Mouse (Mus musculus): Measurements from ENCODE around the gene Serpina5.
"Not testable (repeated sequence)": the region's sequence is repeated elsewhere in the genome, so short reads cannot be mapped to it uniquely, and the experiment has no call there.

Serpina5 gene

DNA sequence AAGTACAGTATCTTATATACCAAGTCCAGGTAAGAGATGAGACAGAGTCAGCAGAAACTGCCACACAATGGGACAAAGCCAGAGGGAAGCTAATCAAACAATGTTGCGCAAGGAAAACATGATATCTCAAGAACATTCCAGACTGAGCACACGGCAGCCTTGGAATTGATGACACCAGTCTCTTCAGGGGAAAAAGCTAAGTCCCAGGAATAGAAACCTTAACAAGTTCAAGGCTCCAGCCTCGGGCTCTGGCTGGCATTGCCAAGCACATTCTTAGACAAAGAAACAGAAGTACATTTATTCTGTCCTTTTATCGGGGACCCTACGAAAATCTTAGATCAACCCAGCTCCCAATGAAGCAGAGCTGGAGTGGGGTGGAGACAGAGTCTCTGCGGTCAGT, at the start of gene Serpina5:
Serpina5 (plus strand) TSS at position 346 of the 400 bp plus-strand sequence.
- DNase-seq (ENCODE audit: low read depth, low spot score) = no peak

DNA sequence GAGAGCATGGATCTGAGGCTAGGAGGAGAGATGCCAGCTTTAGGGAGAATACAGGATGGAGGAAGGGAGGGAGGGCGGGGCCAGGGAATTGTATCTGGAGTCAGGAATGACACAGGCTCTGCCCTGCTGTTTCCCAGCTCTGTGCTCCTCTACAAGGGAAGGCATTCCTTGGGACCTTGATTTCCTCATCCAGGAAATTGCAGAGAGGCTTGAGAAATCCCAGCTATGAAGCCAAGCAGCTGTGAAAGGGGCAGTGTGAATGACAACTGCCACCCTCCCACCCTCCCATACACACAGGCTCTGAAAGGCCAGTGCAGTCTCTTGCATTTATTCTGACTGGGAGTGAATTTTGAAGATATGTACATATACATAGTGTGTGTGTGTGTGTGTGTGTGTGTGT, 46.9 kb upstream of the Serpina5 start:
- DNase-seq (ENCODE audit: low read depth, low spot score) = no peak

DNA sequence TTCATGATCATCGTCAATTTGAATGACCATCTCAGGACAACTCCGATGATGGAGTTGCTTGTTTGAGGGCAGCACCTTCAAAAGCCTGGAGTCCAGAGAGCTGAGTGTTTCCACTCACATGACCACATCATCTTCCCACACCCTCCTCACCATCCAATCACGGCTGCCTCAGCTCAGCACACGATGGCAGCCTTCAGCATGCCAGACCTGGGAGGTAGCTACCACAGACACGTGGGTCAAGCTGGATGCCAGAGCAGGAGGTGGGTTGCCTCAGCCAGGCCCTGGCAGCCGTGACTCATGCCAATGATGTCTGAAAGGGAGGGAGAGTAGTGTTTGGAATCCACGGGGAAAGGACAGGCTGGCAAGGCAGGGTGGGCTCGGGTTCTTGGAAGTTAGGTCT, 45.2 kb upstream of the Serpina5 start:
- DNase-seq (ENCODE audit: low read depth, low spot score) = no peak

DNA sequence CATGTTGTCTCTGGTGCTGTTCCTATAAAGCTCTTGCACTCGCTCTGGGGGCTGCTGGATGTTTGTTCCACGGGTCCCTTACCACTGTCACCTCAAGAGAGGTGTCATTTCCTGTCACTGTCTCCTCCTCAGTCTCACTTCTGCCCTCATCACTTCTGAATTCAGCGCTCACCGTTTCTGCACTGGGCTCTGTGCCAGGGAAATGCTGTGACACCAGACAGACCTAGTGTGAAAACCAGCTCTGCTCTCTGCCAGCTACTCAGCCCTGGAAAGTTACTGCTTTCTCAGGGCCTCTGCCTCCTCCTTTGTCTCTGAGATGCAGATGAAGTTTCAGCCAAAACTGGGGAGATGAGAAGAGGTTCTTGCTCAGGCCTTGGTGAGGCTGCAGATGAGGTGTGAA, 43.9 kb upstream of the Serpina5 start:
- no peak for DNase-seq (ENCODE audit: low read depth, low spot score)

DNA sequence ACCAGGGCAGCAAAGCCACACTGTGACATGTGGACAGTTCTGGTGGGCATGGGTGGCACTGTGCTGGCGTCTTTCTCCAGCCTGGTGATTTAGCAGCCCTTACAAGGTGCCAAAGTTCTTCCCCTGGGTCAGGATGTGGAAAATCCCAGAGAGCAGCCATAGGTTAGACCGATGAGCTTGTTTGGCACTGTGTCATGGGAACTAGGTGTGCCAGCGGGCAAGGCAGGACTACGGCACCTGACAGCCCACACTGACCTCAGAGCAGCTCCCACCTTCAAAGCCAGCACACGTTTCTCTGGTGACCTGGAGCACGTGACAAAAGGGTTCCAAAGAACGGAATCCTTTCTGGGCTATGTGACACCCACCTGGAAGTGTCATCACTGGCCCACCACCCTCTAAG, 43.4 kb upstream of the Serpina5 start:
- DNase-seq (ENCODE audit: low read depth, low spot score) = no peak

DNA sequence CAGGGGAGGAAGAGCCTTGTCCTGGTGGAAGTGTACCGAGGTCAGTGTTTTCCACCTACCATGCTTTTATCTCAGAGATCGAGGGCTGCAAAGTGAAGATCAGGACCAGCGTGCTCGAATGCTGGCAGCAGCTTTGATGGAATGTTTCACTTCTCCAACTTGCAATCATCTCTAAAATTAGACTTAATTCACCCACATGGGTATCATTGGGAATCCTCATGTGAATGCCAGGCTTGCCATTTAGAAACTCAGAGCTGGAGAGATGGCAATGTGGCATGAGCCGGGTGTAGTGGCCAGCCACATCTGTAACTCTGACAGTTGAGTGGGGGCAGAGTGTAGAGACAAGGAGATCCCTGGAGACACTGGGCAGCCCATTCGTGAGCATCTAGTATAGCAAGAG, 40.8 kb upstream of the Serpina5 start:
- DNase-seq (ENCODE audit: low read depth, low spot score) = no peak

DNA sequence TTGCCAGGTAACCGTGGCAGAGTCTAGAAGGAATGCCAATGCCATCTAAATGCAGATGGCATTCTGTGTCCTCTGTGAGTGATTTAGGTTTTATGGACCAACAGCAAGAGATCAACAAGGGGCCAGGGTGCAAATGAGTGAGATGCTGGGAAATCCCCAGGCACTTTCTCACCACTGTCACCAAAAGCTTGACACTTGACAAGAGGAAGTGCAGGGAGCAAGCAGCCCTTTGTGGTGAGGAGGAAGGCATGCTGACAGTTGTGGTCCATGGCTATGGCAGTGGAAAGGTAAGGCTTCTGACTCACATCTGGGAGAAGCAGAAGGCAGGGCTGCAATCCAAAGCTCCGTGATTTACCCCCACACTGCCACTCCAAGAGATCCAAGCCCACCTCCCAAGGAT, 39.1 kb upstream of the Serpina5 start:
- DNase-seq (ENCODE audit: low read depth, low spot score) = no peak

DNA sequence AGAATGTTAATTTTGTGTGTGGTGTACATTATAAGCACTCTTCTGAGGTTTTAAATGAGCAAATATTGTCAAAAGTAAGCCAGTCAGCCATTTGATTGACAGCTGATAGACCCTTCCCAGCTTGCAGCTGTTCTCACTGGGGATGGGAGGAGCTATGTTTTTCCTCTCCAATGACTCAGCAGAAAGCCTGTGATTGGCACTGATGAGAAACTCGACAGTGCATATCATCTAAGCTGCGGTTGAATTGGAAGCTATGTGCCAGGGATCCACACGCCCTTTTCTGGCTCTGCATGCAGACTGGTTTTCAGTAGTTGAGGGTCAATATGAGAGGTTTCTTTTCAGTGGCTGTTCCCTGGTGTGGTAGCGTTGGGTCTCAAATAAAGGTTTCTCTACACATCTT, 36.4 kb upstream of the Serpina5 start:
- no peak for DNase-seq (ENCODE audit: low read depth, low spot score)

DNA sequence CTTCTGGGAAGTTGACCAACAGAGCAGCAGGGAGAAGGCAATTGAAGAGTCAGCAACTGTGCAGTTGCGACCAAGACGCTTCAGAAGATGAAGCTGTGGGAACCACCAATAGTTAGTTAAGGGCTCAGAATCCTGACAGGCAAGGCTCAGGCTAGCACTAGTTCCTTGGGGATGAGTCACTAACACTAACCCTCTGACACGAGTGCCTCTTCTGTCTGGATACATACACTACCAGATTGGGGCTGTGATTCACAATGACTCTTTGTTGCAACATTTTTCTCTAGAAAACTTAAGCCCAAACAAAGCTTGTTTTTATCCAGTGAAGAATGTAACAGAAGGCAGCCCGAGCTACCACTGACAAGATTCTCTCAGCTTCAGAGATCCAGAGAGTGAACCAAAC, 35.9 kb upstream of the Serpina5 start:
- DNase-seq (ENCODE audit: low read depth, low spot score) = no peak

DNA sequence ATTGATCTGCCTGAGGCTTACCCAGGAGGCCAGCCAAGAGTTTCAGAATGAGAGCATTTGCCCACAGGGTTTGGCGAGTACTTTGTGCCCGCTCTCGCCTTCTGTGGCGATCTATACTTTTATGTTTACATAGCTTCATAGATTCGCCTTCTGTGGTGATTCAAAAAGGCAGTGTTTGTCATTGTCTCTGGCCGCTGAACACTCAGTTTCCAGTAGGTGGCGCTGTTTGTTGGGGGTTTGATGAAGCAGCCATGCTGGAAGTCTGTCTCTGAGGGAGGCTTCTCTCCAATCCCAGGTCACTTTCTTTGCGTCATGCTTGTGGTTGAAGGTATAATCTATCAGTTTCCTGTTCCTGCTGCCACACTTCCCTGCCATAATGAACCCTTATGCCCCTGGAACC, 34.7 kb upstream of the Serpina5 start:
- DNase-seq (ENCODE audit: low read depth, low spot score) = no peak

DNA sequence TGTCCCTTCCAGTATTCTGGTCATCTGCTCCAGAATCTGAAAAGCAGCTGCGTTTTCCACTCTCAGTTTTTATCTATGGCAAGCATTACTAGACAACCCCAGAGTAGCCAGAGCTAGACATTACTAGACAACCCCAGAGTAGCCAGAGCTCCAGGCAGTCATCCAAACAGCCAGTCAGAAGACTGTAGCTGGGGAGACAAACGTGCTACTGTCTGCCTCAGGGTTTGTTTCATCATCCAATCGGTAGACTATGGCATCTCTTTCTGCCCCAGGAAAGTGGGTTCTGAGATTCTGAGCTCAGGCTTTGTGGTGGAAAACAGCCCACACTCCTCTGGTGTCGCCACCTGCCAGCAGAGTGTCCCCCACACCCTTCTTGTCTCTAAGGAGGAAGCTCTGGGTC, 33.4 kb upstream of the Serpina5 start:
- peak; percentile 42 for DNase-seq (ENCODE audit: low read depth, low spot score)

DNA sequence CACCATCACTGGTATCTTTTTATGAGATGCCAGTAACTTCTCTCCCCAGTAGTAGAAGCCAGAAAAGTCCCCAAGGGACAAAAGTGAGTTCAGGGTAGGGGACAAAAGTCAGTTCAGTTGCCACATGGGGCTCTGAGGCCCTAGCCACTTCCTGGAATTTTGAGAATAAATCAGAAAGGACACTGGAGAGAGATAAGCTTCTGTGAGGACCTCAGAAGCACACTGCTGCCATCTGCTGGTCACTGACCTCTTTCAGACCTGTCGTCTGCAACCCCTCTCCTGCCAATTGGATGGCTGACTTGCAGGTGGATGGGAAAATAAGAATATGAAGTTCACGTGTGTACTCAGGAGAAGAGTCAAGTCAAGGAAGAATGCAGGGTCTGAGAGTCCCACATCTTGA, 31.3 kb upstream of the Serpina5 start:
- peak; percentile 30 for DNase-seq (ENCODE audit: low read depth, low spot score)

DNA sequence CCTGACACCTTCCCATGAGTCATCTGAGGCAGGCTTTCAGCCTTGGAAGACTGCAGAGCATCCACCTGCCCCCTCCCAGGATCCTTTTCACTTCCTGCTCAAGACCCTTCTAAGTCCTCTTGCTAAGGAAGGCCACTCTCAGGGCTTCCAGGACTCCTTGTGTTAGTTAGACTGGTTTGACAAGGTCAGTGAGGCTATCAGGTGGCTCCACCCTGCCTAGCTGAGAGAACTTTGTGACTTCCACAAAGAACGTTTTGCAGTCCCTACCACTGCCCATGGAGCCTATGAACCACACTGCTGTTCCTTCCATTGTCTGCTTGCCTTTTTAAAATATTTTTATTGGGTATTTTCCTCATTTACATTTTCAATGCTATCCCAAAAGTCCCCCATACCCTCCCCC, 29.2 kb upstream of the Serpina5 start:
- no peak for DNase-seq (ENCODE audit: low read depth, low spot score)

DNA sequence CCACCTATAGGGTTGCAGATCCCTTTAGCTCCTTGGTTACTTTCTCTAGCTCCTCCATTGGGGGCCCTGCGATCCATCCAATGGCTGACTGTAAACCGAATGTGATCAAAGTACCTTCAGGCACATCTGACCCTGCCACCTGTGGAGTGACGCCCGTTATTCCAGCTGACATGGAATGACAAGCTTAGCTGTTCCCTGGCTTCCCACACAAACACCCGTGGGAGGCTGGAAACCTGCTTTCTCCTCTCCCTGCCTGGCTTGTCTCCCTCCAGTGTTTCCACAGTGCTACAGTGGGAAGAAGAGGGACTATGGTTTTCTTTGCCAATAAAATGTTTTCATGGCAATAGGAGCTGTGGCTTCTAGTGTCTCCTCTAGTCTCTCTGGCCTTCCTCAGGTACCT, 28.6 kb upstream of the Serpina5 start:
- no peak for DNase-seq (ENCODE audit: low read depth, low spot score)

DNA sequence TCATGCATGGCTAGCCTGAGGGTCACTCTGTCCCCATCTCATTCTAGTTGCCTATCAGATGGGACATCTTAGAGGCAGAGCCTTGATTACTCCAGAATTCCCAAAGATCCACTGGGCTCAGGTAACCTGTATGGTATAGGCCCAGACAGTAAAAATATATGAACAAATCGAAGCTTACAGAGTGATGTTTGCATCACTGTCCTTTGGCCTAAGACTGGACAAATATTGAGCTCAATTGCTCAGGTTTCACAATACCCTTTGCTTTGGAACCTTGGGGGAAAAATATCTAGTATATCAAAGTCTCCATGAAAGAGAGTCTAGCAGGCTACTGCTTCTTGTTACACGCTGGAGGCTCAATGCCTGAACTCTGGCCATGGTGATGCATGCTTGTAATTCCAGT, 10.8 kb upstream of the Serpina5 start:
- DNase-seq (ENCODE audit: low read depth, low spot score) = no peak

DNA sequence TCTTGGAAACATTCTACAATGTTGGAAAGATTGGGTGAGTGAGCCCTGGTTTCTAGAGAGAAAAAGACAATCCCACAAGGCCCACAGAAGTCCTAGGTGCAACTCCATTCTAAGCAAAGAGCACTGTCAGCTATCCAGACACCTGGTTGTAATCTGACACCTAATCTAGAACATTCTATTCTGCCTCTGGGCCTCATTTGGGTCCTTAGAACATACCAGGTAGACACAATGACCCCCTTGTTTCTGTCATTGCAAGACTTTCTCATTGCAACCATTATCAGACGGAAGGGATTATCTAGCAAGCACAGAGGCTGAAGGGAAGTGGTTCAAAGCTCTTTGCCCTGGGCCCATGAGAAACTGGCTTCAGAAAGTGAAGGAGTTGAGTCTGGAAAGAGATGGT, 9.6 kb upstream of the Serpina5 start:
- DNase-seq (ENCODE audit: low read depth, low spot score) = no peak

DNA sequence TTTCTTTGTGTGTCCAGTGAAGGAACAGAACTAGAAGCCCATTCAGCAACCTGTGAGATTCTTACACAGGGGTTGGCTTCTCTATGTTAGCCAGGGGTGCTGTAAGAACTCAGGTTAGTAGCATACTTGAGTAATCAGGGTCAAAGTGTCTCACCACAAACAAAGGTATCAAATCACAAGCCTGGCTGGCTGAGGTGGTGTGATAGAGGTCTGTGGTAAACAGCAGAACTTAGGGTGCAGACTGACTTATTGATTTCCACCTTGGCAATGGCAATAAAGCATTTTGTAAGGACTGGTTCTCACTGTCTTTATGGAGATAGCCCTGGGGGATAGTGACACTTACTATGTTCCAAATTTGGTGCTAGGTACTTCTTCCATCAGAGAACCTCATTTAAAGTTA, 4.9 kb downstream of the Serpina5 start:
- DNase-seq (ENCODE audit: low read depth, low spot score) = no peak

DNA sequence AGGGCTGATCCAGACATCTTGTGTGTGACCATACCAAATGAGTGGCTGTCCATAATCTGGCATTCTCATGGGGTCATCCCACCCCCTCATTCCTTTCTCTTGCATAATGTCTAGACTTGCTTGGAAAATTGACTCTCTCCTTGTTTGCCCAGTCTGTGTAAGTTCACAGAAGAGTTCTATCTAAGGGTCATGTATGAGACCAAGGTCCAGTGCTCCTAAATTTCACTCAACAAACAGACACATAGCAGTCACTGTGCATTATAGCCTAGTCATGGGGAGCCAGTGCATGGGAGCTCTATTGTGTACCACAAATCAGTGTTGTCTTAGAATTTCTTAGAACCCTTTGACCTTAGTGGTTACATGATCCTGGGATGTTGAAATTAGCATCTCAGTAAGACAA, 6.0 kb downstream of the Serpina5 start:
- no peak for DNase-seq (ENCODE audit: low read depth, low spot score)

DNA sequence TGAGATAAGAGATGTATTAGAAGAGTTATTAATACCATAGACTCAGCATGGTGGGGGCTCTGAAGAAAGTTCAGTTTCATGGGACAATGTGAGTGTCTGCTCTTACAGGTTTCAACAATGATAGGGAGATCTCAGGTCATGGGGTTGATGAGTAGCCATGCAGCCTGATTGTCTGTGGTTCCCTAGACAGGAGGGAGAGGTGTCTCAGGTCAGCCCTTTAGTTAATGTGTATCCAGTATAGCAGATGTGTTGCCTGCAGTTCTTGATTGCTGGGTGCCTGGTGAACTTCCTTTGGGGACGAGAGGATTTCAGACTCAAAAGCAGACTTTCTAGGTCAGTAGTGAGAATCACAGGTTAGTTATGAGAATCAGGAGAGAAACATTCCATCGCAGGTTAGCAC, 7.6 kb downstream of the Serpina5 start:
- DNase-seq (ENCODE audit: low read depth, low spot score) = no peak

DNA sequence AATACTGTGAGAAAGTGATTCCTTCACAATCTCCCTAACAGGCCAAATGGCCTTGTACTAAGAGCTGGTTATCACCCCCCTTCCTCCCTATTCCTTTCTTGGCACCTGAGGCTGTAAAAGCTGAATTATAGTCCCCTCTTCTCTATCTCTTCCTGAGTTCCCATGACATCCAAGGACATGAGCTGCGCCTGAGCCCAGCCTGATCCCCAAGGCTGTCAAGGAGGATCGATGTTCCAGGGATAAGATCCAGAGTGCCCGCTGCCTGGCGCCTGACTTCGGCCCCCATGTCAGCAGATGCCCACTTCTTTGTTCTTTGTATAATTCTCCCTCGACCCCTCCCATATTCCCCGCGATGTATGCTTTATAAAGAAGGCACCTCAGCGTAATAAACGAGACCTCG, 11.4 kb downstream of the Serpina5 start, which contains the start of gene Serpina3a:
Serpina3a (plus strand) TSS at position 392 of the 400 bp plus-strand sequence.
- not testable (repeated sequence) for DNase-seq (ENCODE audit: low read depth, low spot score)

DNA sequence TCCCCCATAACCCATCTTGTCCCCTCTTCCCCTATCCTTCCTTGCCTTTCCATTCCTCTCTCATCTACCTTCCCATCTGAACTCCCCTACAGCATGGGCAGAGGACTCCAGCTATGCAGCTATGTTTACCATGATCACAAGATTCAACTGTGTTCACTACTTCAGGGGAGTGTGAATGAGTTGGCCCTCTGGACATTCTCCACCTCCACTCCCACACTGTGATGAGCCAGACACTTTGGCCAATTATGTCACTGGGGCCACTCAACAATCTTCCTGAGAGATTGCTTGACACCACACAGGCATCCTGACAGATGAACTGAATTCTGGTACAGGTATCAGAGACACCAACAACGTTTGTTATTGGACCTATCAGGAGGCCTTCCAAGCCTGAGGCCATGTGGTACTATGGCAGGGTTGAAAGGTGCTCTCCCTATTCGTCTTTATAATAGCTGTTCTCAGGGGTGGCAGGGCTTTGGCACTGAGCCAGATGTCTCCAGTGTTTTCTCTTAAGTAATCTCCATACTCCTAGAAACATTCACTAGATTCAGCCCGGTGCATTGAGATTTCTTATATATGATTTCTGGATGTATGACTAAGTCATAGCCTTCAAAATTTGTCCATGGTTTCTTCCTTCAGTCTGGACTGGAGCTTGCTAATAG, 14.1 kb downstream of the Serpina5 start:
- DNase-seq (ENCODE audit: low read depth, low spot score) = no peak

DNA sequence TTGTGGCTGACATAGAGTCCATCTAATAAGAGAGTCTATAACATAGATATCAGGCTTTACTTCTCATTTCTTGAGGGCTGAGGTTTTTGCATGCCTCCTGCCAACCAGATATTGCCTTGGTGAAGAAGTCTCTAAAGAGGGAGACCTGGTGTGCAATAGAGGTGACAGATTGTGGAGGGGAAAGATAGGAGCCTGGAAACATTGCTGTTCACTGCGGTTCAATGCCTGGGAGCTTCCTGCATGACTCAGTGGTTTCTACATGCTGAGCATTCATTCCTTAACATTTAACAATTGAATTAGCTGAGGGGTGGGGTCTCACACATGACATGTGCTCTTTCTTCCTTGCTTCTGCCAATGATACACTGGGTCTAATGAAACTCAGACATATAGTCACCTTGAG, 22.2 kb downstream of the Serpina5 start:
- DNase-seq (ENCODE audit: low read depth, low spot score) = no peak

DNA sequence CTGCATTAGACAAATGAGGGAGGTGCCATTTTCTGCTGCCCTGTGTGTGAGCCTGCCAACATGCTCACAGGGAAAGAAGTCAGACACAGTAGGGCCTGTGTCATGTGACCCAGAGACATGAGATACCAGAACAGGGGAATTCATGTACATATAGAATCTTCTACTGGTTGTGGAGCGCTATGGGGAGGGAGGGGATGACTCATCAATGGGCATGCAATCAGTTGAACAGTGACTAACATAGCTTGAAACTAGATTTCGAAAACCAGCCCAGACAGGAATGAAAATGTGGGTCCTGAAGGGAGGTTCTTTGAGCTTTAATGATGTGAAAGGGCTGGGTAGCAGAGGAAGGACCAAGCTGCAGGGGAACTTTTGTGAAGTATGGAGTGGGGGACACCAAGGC, 23.1 kb downstream of the Serpina5 start:
- no peak for DNase-seq (ENCODE audit: low read depth, low spot score)

DNA sequence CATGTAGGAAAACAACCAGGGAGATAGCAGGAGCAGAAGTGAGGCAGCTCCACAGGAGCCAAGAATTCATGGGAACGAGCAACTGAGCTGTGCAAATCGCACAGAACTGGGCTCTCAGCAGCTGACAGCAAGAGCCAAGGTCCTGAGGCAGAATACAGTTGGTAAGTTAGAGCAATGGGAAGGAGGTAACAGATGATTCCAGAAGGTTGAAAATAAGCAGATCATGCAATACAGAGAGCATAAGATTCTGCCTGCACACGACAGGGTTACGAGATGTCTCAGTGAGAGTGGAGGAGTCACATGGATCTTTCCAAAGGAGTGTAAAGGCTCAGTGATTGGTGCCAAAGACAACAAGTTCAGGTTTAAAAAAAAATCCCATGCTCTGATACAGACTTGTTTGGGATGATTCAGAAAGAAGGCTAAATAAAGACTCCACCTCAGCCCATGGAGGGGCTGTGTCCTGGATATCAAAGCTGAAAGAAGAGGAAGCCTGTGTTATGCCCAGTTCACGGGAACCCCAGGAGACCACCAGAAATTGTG, 24.2 kb downstream of the Serpina5 start:
- DNase-seq (ENCODE audit: low read depth, low spot score) = no peak

Data from brain, embryonic 18.5 days (tissue).